Mouse (Mus musculus) large intestine, adult 2 months (tissue): ENCODE data around the gene Ly75. TPM values are rescaled to one million over a fixed set of nuclear protein-coding genes. Genes with fewer than 3 reads are reported as not detected.
A peak's percentile ranks its signal among the peaks of the same experiment; 100 is the strongest.

Experiments used
- DNase-seq: peaks from one replicate; pipeline ENCODE4 v3.0.0-alpha.2; 2012; ENCODE audit warnings: low read depth, low spot score
- WGBS: fragments of 180-500 bp; shearing (Covaris S2); methylation state at CpG from one replicate; pipeline ENCODE4 v1.1.7; 2018; 5-methylcytosine and 5-hydroxymethylcytosine counted together
- polyA plus RNA-seq: library from polyadenylated mRNA; depleted of rRNA; stranded (reverse); fragments of >200 nt; gene quantifications from 2 replicates; pipeline ENCODE4 v1.2.3, GENCODE M21; 2012; rRNA removed

Ly75 gene
- polyA plus RNA-seq, 1 experiment, result 3.5 TPM

GRCm38 (mm10) chr2:60260621-60261350, 122.3 kb downstream of the Ly75 start:
- 45% methylated on average over 5 of the region's 5 CpGs for WGBS
- peak; percentile 43 for DNase-seq

GRCm38 (mm10) chr2:60259186-60259585, 123.9 kb downstream of the Ly75 start:
- WGBS, result 96% methylated on average over 5 of the region's 5 CpGs
- no peak for DNase-seq

- no peak for DNase-seq
- WGBS, result 80% methylated on average over 2 of the region's 2 CpGs
These were observed 126.4 kb downstream of the Ly75 start for GRCm38 (mm10) chr2:60256751-60257150.

GRCm38 (mm10) chr2:60253506-60253905, 129.6 kb downstream of the Ly75 start:
- no peak for DNase-seq

GRCm38 (mm10) chr2:60252782-60253181, 130.3 kb downstream of the Ly75 start:
- 75% methylated on average over 4 of the region's 4 CpGs for WGBS
- DNase-seq, result no peak

Other genes starting within 250 kb of the Ly75 start
- gene Baz2b, start 173.5 kb downstream of the Ly75 start, polyA plus RNA-seq, result 7.0 and 14.9 TPM in 2 replicates
- 6.0 and 13.6 TPM in 2 replicates for gene March7, start 173.4 kb downstream of the Ly75 start, polyA plus RNA-seq
- 18.8 and 30.2 TPM in 2 replicates for gene Cd302, start 98.8 kb downstream of the Ly75 start, polyA plus RNA-seq
- gene Pla2r1, start 170.0 kb upstream of the Ly75 start, polyA plus RNA-seq, result 0.78 and 1.6 TPM in 2 replicates